Mouse (Mus musculus): ENCODE data around the gene Tcn2. TPM values are rescaled to one million over a fixed set of nuclear protein-coding genes. Genes with fewer than 3 reads are reported as not detected.

Gene Tcn2
- polyA plus RNA-seq, 1 experiment from 2014 or later = 21.2 TPM

GRCm38 (mm10) chr11:3922115-3922514 lies 9.8 kb downstream of the Tcn2 start:
- Histone ChIP-seq H3K4me1 (ENCODE audit: control insufficient read depth, insufficient read depth, low read length) (no peaks in the 10 kb centered on the region), H3K9ac (replicated peaks; ENCODE audit: low read length) (no peak overlapping the region), H3K27ac (replicated peaks; ENCODE audit: low read depth, low read length) (no peak overlapping the region), H3K9me3 (ENCODE audit: control insufficient read depth, low read length) (no peaks in the 10 kb centered on the region), H3K4me3 (replicated peaks; ENCODE audit: low read depth, low read length) (no peak overlapping the region), H3K27me3 (ENCODE audit: control insufficient read depth, insufficient read depth, low read length) (no peaks in the 10 kb centered on the region), H3K4me2 (ENCODE audit: low read length) (no peak overlapping the region), H3K36me3 (ENCODE audit: control insufficient read depth, insufficient read depth, low read length) (peaks cover 5% of the 10 kb centered on the region; the same call in 1 of the 2 replicates)
- no peak for ATAC-seq (ENCODE audit: low FRiP score, low TSS enrichment)
- no peak for DNase-seq
- WGBS = 94% methylated on average over 9 of the region's 9 CpGs

GRCm38 (mm10) chr11:3921281-3921850 lies 10.6 kb downstream of the Tcn2 start:
- Histone ChIP-seq H3K27me3 (ENCODE audit: control insufficient read depth, insufficient read depth, low read length) (no peaks in the 10 kb centered on the region), H3K4me1 (ENCODE audit: control insufficient read depth, insufficient read depth, low read length) (no peaks in the 10 kb centered on the region), H3K9me3 (ENCODE audit: control insufficient read depth, low read length) (no peaks in the 10 kb centered on the region), H3K9ac (replicated peaks; ENCODE audit: low read length) (no peak overlapping the region), H3K4me2 (ENCODE audit: low read length) (no peak overlapping the region), H3K4me3 (replicated peaks; ENCODE audit: low read depth, low read length) (no peak overlapping the region), H3K27ac (replicated peaks; ENCODE audit: low read depth, low read length) (no peak overlapping the region), H3K36me3 (ENCODE audit: control insufficient read depth, insufficient read depth, low read length) (peaks cover 5% of the 10 kb centered on the region; the same call in 1 of the 2 replicates)
- DNase-seq (peak; percentile 83), ATAC-seq (ENCODE audit: low FRiP score, low TSS enrichment) (no peak)
- WGBS = 26% methylated on average over 8 of the region's 8 CpGs

- Histone ChIP-seq H3K9ac (replicated peaks; ENCODE audit: low read length) (no peak overlapping the region), H3K9me3 (ENCODE audit: control insufficient read depth, low read length) (no peaks in the 10 kb centered on the region), H3K4me2 (ENCODE audit: low read length) (no peak overlapping the region), H3K27me3 (ENCODE audit: control insufficient read depth, insufficient read depth, low read length) (no peaks in the 10 kb centered on the region), H3K4me3 (replicated peaks; ENCODE audit: low read depth, low read length) (no peak overlapping the region), H3K4me1 (ENCODE audit: control insufficient read depth, insufficient read depth, low read length) (no peaks in the 10 kb centered on the region), H3K36me3 (ENCODE audit: control insufficient read depth, insufficient read depth, low read length) (peaks cover 5% of the 10 kb centered on the region; the same call in 1 of the 2 replicates), H3K27ac (replicated peaks; ENCODE audit: low read depth, low read length) (no peak overlapping the region)
- ATAC-seq (ENCODE audit: low FRiP score, low TSS enrichment) (no peak), DNase-seq (no peak)
- 89% methylated on average over 7 of the region's 7 CpGs for WGBS
Observed at GRCm38 (mm10) chr11:3920476-3920875, 11.5 kb downstream of the Tcn2 start.

GRCm38 (mm10) chr11:3918738-3919137 lies 13.2 kb downstream of the Tcn2 start:
- H3K4me3 ChIP-seq (replicated peaks; ENCODE audit: low read depth, low read length) = no peak overlapping the region
- no peaks in the 10 kb centered on the region for H3K27me3 ChIP-seq (ENCODE audit: control insufficient read depth, insufficient read depth, low read length)
- ATAC-seq (ENCODE audit: low FRiP score, low TSS enrichment) (no peak), DNase-seq (peak; percentile 54)
- no peaks in the 10 kb centered on the region for H3K4me1 ChIP-seq (ENCODE audit: control insufficient read depth, insufficient read depth, low read length)
- 65% methylated on average over 1 of the region's 1 CpGs for WGBS
- H3K4me2 ChIP-seq (ENCODE audit: low read length) = no peak overlapping the region
- no peaks in the 10 kb centered on the region for H3K9me3 ChIP-seq (ENCODE audit: control insufficient read depth, low read length)
- no peak overlapping the region for H3K27ac ChIP-seq (replicated peaks; ENCODE audit: low read depth, low read length)
- H3K9ac ChIP-seq (replicated peaks; ENCODE audit: low read length) = no peak overlapping the region
- 0 out of 2 replicates have a peak, but pooled peaks cover 5% of the 10 kb centered on the region for H3K36me3 ChIP-seq (ENCODE audit: control insufficient read depth, insufficient read depth, low read length)

GRCm38 (mm10) chr11:3914109-3914840 lies 17.7 kb downstream of the Tcn2 start, which contains the start of gene Slc35e4:
Gene Slc35e4, minus strand, starts transcription at chr11:3914664.
- 0 out of 2 replicates have a peak, but pooled peaks cover 4% of the 10 kb centered on the region for H3K27me3 ChIP-seq (ENCODE audit: control insufficient read depth, insufficient read depth, low read length)
- peak within 1 kb of the TSS; percentile 74 for H3K27ac ChIP-seq (replicated peaks; ENCODE audit: low read depth, low read length)
- peak within 1 kb of the TSS; percentile 90 for H3K4me2 ChIP-seq (ENCODE audit: low read length)
- peak; percentile 93 for DNase-seq
- peak within 1 kb of the TSS; percentile 59 for H3K4me3 ChIP-seq (replicated peaks; ENCODE audit: low read depth, low read length)
- peak within 1 kb of the TSS; percentile 60 for H3K9ac ChIP-seq (replicated peaks; ENCODE audit: low read length)
- peaks cover 33% of the 10 kb centered on the region for H3K4me1 ChIP-seq (ENCODE audit: control insufficient read depth, insufficient read depth, low read length)
- under 1% methylated on average over 28 of the region's 28 CpGs for WGBS
- ATAC-seq (ENCODE audit: low FRiP score, low TSS enrichment) = peak; percentile 58; the same call in 1 of the 2 replicates
- H3K9me3 ChIP-seq (ENCODE audit: control insufficient read depth, low read length) = no peaks in the 10 kb centered on the region
- no peaks in the 10 kb centered on the region for H3K36me3 ChIP-seq (ENCODE audit: control insufficient read depth, insufficient read depth, low read length)

GRCm38 (mm10) chr11:3913316-3914108 lies 18.4 kb downstream of the Tcn2 start:
- 0 out of 2 replicates have a peak, but pooled peaks cover 4% of the 10 kb centered on the region for H3K27me3 ChIP-seq (ENCODE audit: control insufficient read depth, insufficient read depth, low read length)
- peak overlapping the region; percentile 90 for H3K4me2 ChIP-seq (ENCODE audit: low read length)
- H3K4me1 ChIP-seq (ENCODE audit: control insufficient read depth, insufficient read depth, low read length) = peaks cover 37% of the 10 kb centered on the region
- H3K27ac ChIP-seq (replicated peaks; ENCODE audit: low read depth, low read length) = peak overlapping the region; percentile 74
- ATAC-seq (ENCODE audit: low FRiP score, low TSS enrichment) (peak; percentile 86), DNase-seq (peak; percentile 92)
- under 1% methylated on average over 65 of the region's 65 CpGs for WGBS
- no peaks in the 10 kb centered on the region for H3K36me3 ChIP-seq (ENCODE audit: control insufficient read depth, insufficient read depth, low read length)
- H3K9ac ChIP-seq (replicated peaks; ENCODE audit: low read length) = peak overlapping the region; percentile 60
- H3K9me3 ChIP-seq (ENCODE audit: control insufficient read depth, low read length) = no peaks in the 10 kb centered on the region
- H3K4me3 ChIP-seq (replicated peaks; ENCODE audit: low read depth, low read length) = peak overlapping the region; percentile 59

- Histone ChIP-seq H3K9me3 (ENCODE audit: control insufficient read depth, low read length) (no peaks in the 10 kb centered on the region), H3K4me1 (ENCODE audit: control insufficient read depth, insufficient read depth, low read length) (peaks cover 37% of the 10 kb centered on the region), H3K9ac (replicated peaks; ENCODE audit: low read length) (peak overlapping the region; percentile 60), H3K36me3 (ENCODE audit: control insufficient read depth, insufficient read depth, low read length) (no peaks in the 10 kb centered on the region), H3K27me3 (ENCODE audit: control insufficient read depth, insufficient read depth, low read length) (0 out of 2 replicates have a peak, but pooled peaks cover 4% of the 10 kb centered on the region), H3K27ac (replicated peaks; ENCODE audit: low read depth, low read length) (peak overlapping the region; percentile 74; the same call in 1 of the 2 replicates), H3K4me2 (ENCODE audit: low read length) (peak overlapping the region; percentile 90), H3K4me3 (replicated peaks; ENCODE audit: low read depth, low read length) (peak overlapping the region; percentile 59)
- peak; percentile 63 for DNase-seq
- ATAC-seq (ENCODE audit: low FRiP score, low TSS enrichment) = peak; percentile 18; the same call in 1 of the 2 replicates
- under 1% methylated on average over 16 of the region's 16 CpGs for WGBS
Observed at GRCm38 (mm10) chr11:3912875-3913271, 19.1 kb downstream of the Tcn2 start.

GRCm38 (mm10) chr11:3912100-3912874 lies 19.7 kb downstream of the Tcn2 start:
- ATAC-seq (ENCODE audit: low FRiP score, low TSS enrichment) (no peak; the same call in 1 of the 2 replicates), DNase-seq (peak; percentile 73)
- peak overlapping the region; percentile 90 for H3K4me2 ChIP-seq (ENCODE audit: low read length)
- 11% methylated on average over 19 of the region's 19 CpGs for WGBS
- H3K4me1 ChIP-seq (ENCODE audit: control insufficient read depth, insufficient read depth, low read length) = peaks cover 37% of the 10 kb centered on the region
- H3K9ac ChIP-seq (replicated peaks; ENCODE audit: low read length) = peak overlapping the region; percentile 60
- 0 out of 2 replicates have a peak, but pooled peaks cover 4% of the 10 kb centered on the region for H3K27me3 ChIP-seq (ENCODE audit: control insufficient read depth, insufficient read depth, low read length)
- peaks cover 5% of the 10 kb centered on the region for H3K36me3 ChIP-seq (ENCODE audit: control insufficient read depth, insufficient read depth, low read length)
- H3K9me3 ChIP-seq (ENCODE audit: control insufficient read depth, low read length) = no peaks in the 10 kb centered on the region
- H3K27ac ChIP-seq (replicated peaks; ENCODE audit: low read depth, low read length) = no peak overlapping the region
- H3K4me3 ChIP-seq (replicated peaks; ENCODE audit: low read depth, low read length) = peak overlapping the region; percentile 59

Data from midbrain, embryonic 14.5 days (tissue).